Mouse (Mus musculus) cerebellum, adult 9-10 months (tissue): Measurements from ENCODE around the gene S100pbp.
"Not testable (repeated sequence)": the region's sequence is repeated elsewhere in the genome, so short reads cannot be mapped to it uniquely, and the experiment has no call there.

Experiments
- DNase-seq: peaks from one replicate; pipeline ENCODE4 v3.0.0; 2022

The S100pbp gene

GRCm38 (mm10) chr4:129220376-129221089 is 31.0 kb upstream of the S100pbp start:
- peak; percentile 87 for DNase-seq

GRCm38 (mm10) chr4:129219198-129219597 is 29.7 kb upstream of the S100pbp start:
- no peak for DNase-seq

GRCm38 (mm10) chr4:129218569-129219175 is 29.1 kb upstream of the S100pbp start:
- DNase-seq, result no peak

- not testable (repeated sequence) for DNase-seq
Measured at GRCm38 (mm10) chr4:129212486-129212885, 23.0 kb upstream of the S100pbp start.

GRCm38 (mm10) chr4:129211461-129211860 is 21.9 kb upstream of the S100pbp start:
- DNase-seq, result no peak

- DNase-seq, result peak; percentile 59
Measured at GRCm38 (mm10) chr4:129209504-129209903, 20.0 kb upstream of the S100pbp start.

DNA sequence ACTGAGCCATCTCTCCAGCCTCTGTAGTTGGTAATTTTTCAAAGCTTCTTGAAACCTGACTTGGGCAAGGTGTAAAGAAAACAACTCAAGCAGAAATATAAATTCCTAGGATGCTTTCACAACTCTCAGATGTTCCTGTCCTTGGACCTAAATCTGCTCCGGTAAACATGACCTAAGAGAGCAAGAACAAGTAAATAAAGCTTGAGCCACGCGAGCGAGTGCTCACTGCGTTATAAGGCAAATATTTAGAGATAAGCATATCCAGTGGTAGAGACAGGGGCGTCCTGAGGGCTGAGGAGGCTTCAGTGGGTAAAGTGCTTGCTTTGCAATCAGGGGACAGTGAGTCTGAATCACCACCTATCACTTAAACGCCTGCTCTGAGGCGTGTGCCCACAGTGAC is 17.3 kb upstream of the S100pbp start:
- no peak for DNase-seq

GRCm38 (mm10) chr4:129204655-129205054 is 15.1 kb upstream of the S100pbp start:
- DNase-seq, result no peak

DNA sequence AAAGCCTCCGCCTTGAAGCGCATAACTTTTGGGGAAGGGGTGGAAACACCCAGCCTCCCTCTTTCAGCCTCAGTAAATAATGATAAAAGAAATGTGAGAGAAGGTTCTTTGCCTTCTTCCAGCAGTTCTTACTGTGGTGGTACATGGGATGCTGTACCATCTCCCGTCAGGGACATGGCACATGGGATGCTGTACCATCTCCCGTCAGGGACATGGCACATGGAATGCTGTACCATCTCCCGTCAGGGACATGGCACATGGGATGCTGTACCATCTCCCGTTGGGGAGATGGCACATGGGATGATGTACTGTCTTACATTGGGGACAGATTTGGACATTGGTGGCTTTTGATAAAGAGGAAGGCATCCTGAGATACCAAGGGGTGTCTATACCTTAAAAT is 8.0 kb upstream of the S100pbp start:
- no peak for DNase-seq

GRCm38 (mm10) chr4:129194280-129194679 is 4.8 kb upstream of the S100pbp start:
- DNase-seq, result no peak

GRCm38 (mm10) chr4:129191691-129192090 is 2.2 kb upstream of the S100pbp start:
- DNase-seq, result no peak

DNA sequence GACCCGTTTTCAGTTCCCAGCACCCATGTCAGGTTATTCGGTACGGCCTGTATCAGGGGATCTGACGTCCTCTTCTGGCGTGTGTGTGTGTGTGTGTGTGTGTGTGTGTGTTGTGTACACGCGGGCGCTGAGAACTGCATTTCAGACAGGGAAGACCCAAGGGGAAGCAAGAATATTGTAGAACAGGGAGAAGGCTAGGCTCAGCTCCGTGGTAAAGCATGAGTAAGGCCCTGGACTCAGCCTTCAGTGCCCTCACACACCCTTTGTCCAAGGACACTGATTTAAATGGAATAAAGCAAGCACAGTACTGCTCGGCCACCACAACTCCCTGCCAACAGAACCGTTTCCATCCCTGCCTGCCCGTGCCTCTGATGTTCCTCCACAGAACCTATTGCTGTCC is 1.0 kb upstream of the S100pbp start:
- peak; percentile 53 for DNase-seq

- DNase-seq, result peak; percentile 72
Measured at GRCm38 (mm10) chr4:129188803-129189541, 555 bp downstream of the S100pbp start.

DNA sequence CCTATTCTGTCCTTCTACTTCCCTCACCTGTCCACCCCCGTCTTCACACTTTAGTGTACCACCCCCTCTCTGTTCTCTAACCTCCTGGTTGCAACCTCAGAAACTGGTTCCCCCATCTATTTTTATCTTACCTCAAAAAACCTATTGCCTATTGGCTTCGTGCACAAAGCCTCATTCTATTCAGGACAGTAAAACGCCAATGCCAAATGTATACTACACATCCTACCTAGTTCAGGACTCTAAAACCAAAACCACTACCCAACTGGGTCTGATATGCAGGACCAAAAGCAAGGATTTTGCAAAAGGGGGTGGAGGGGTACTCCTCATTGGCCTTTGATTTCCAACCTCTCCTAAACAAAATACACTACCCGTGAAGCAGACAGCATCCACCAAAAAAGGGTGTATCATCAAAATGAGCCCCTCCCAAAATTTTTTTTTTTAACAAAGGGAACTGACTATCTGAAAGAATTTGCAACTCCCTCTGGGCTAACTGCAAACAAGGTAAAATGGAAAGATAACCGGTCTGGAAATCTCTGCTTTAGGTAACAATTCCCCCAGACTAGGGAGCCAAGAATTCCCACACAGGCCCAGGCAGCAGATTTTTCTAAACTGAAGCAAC is 1.4 kb downstream of the S100pbp start:
- DNase-seq, result peak; percentile 49

DNA sequence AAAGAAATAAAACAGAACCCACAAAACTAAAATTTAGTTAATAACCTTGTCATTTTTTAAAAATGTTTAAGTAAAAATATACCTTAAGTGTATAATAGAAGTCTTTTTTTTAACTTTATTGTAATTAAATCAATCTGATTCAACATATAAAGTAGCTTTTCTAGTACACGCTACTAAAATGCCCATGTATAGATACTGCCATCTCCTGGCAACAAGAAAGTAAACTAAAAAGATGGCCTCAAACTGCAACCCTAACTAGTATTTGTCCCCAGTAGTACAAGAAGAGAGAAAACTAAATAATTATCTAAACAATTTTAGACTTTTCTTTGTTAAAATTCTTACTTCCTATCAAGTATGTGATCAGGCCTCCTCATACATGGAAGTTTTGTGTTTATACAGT is 10.0 kb downstream of the S100pbp start:
- DNase-seq, result peak; percentile 50

- DNase-seq, result no peak
Measured at GRCm38 (mm10) chr4:129172529-129172928, 17.0 kb downstream of the S100pbp start.

- DNase-seq, result peak; percentile 82
Measured at GRCm38 (mm10) chr4:129161581-129162255, 27.8 kb downstream of the S100pbp start.

DNA sequence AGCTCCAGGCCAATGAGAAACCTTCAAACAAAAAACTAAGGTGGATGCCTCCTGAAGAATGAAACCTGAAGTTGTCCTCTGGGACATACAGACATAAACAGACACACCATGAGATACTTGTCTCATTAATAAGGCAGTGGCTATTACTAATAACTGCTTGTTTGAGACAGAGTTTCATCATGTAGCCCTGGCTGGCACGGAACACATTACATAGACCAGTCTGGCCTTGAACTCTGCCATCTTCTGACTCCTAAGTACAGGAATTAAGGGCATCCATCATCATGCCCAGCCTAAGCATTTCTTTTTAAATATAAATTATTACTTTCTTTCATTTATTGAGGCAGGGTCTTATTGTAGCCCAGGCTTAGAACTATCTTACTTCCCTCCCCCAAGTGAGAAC is 28.5 kb downstream of the S100pbp start:
- no peak for DNase-seq

DNA sequence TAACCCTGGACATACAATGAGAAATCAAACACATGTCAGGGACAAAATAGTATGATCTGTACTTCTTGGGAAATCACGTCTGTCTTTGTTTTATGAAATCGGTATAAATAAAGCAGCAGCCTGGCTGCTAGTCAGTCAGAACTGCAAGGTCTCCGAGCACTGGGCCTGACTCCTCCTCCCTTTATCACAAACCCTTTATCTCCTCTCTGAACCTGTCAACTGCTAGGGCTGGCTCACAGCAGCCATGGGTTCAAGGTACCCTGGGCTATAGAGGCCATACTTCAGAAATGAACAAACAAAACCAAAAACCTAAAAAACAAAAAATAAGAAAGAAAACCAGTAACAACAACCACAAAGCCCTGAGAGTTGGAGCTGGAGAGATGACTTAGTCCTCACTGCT is 31.0 kb downstream of the S100pbp start:
- no peak for DNase-seq

- DNase-seq, result no peak
Measured at GRCm38 (mm10) chr4:129157541-129157940, 32.0 kb downstream of the S100pbp start.

GRCm38 (mm10) chr4:129151276-129151811 is 38.2 kb downstream of the S100pbp start:
- DNase-seq, result no peak

DNA sequence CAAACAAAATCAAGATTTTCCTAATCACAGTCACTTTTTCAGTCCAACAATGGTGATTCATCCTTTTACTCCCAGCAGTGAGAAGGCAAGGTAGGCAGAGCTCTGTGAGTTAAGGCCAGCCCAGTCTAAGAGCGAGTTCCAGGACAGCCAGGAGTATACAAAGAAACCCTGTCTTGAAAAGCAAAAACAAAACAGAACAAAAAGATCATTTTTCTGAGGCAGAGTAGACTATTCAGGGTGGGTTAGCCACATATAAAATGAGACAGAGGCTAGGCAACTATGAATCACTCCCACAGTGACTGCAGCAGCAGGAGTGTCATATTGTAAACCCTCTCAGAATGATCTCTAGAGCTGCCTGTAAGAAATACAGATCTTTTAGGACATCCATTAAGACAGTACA is 40.2 kb downstream of the S100pbp start:
- no peak for DNase-seq
